Mouse (Mus musculus): ENCODE results near the gene Dapp1.

- TF ChIP-seq POLR2A (IDR thresholded peaks at IDR 0.05; ENCODE audit: low read depth, low read length) (no peak), CTCF (IDR thresholded peaks at IDR 0.05; ENCODE audit: extremely low read depth, insufficient read length, insufficient replicate concordance, low read depth, low read length) (no peak)
Observed at GRCm38 (mm10) chr3:137974306-137974705, 7.0 kb downstream of the Dapp1 start.
